Mouse (Mus musculus) layer of hippocampus, postnatal 25 days (tissue): ENCODE measurements at regions not wholly inside any gene's neighbourhood (a gene's known extent, or its start where the extent isn't known, plus 50 kb on each side); places are given as distances from the start of the nearest gene placed in this dataset.

Experiments used
- DNase-seq, 2 experiments: peaks; one replicate each; pipeline ENCODE4 v3.0.0; 2022; ENCODE audit warnings: mixed read lengths in 2 of 2, low spot score in 1 of 2; ENCODE audit errors: extremely low spot score in 1 of 2

DNA sequence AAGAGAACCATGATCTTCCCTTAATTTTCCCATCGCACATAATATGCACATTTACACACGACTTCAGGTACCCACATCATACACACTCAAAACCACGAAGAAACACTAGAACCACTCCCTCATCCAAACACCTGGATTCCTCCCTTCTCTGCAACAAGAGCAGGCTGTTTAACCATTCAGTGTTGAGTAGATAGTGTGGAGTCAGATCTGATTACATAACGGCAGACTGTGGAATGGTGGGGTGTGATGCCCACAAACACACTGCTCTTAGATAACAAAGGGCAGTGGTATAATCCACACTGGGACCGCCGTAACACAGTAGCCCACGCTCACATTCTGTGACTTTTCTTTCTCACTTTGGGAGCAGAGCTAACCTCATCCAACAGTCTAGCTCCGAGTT is 51.5 kb upstream of the Armc2 start:
- no peak for DNase-seq

- DNase-seq = no peak
Observed at GRCm38 (mm10) chr10:42068497-42068896, 50.3 kb upstream of the Armc2 start.
